Mouse (Mus musculus) hindlimb bud, embryonic 11.5 days (tissue): ENCODE results near the gene Gm28230.

Source experiments
- DNase-seq: peaks from one replicate; pipeline ENCODE4 v3.0.0-alpha.2; 2012; ENCODE audit warnings: low read depth, low spot score; ENCODE audit errors: extremely low spot score

The Gm28230 gene

DNA sequence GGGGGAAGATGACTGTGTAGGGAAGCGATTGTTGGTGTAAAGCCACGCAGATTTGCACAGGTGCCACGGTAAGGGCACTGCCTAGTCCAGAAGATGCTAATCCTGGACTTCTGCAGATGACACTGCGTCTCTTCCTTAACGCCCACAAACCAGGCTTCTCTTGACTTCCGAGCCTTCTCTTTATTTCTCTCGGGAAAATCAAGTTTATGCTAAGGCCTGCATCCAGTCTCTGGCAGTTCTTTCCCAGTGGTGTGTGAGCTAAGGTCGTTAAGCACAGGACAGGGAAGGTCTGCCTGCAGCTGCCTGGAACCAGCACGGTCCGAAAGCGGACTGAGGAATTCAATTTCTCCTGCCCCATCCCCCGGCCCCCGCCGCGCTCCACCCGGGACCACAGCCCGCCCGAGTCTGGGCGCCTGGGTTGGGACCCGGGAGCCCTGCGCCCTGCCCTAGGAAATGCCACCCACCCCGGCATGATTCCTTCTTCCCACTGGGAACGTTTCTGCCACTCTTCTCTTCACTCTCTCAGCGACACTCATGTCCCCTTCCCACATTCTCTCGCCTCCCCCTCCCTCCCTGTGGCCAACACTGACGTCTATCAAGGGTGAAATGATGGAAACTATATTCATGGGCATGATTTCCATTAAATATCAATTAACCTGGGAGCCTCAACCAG, 22.7 kb upstream of the Gm28230 start:
- DNase-seq: no peak

DNA sequence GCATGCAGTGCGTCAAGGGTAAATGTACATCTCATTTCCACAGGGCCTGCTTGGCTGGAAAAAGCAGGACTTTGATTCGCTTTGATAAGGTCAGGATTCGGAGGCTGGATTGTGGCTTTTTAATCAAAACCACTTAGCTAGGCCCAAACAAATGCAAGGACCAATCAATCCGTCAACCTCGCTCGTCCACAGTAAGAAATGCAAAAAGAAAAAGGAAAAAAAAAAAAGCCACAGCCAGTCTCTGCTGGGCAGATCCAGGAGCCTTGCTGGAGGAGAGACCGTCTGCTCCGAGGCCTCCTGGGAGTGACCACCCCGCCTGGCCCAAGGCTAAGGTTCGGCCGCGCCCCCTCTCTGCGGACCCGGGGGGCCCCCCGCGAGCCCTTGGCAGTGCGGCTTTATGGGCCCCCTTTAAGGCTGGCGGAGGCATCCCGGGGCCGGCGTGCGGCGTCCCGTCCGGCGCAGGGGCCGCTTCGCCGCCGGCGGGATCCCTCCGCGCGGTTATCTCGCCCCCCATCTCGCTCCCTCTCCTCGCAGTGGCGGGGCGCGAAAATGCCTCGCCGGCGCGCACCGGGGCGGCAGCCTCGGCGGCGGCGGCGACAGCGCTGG, 22.0 kb upstream of the Gm28230 start, which contains the start of gene Hoxd8:
Gene Hoxd8 (plus strand): TSS at position 223 of the 606 bp plus-strand sequence.
- DNase-seq: no peak

DNA sequence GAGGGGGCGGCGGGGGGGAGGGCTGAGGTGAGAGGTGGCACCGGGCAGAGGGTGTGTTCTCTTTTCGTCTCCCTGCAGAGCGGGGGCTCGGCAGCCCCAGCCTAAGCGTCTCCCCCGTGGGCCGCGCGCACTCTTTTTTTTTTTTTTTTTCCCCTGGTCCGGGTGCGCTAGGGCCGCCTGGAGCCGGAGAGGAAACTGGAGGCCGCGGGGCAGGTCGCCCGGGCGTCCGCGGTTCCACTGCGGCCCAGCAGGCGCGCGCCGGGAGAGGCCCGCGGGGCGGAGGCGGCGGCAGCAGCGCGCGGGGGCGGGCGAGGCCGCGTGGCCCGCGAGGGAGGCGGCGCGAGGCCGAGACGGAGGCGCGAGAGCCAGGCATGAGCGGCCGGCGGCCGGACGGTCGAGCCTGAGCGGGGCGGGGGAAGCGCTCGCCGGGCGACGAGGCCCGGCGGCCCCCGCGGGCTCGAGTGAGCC, 21.5 kb upstream of the Gm28230 start:
- DNase-seq: no peak

DNA sequence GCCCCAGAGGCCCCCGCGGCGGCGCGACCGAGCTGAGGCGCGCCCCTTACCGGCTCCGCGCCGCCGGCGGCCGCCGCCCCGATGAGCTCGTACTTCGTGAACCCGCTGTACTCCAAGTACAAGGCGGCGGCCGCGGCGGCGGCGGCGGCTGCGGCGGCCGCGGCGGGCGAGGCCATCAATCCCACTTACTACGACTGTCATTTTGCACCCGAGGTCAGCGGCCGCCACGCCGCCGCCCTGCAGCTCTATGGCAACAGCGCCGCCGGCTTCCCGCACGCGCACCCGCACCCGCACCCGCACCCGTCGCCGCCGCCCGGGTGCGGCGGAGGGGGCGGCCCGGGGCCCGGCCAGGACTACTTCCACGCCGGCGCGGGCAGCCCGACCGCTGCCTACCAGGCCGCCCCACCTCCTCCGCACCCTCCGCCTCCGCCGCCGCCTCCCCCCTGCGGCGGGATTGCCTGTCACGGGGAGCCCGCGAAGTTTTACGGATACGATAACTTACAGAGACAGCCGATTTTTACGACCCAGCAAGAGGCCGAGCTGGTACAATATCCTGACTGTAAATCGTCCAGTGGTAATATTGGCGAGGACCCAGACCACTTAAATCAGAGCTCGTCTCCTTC, 20.9 kb upstream of the Gm28230 start:
- no peak for DNase-seq

DNA sequence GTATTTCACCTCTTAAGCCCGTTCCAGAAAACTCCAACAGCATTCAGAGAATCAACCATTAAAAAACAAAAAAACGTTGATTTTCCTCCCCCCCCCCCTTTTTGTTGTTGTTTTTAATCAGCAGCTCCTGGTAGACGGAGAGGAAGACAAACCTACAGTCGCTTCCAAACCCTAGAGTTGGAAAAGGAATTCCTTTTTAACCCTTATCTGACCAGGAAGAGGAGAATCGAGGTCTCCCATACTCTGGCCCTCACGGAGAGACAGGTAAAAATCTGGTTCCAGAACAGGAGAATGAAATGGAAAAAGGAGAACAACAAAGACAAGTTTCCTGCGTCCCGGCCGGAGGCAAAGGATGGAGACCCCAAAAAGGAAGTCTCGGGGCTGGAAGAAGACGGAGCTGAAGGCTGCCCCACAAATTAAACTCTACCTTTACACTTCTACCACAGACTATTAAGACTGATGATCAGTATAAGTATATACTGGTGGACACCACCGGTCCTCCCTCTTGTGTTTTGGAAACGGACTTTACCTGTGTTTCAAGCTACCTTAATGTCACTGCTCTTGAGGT, 20.1 kb upstream of the Gm28230 start:
- DNase-seq: no peak

DNA sequence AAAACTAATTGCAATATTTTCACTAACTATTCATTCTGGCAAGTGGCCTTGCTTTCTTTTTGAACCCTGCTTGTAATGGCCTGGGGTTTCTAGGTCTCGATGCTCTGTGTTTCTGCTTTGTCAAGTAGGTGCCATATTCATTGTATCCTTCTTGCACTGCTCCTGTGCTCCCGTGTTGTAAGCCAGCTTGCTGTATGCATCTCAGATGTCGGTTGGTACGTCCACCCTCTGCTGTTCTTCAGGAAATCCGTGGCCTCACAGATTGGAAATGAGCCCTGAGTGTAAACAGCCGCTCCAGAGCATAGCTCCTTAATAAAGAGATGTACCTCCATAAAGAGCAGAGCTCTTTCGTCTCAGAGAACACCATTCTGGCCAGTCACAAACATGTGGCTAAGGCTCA, 18.9 kb upstream of the Gm28230 start:
- no peak for DNase-seq

DNA sequence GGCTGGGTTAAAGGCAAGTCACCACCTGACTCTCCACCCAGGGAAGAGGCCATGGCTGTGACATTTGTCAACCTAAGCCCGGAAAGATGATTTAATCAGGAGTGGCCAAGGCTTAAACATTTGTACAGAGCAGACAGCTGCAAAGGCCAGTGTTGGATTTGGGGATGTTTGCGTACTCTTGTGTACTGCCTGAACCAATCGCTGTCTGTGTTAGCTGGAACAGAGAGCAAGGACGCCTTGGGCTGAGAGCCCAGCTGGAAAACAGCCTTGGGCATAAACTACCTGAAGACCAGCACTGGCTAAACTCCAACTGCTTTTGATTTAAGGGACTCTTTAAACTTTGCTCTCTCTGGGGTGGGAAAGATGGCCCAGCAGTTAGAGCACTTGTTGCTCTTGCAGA, 17.9 kb upstream of the Gm28230 start:
- no peak for DNase-seq

DNA sequence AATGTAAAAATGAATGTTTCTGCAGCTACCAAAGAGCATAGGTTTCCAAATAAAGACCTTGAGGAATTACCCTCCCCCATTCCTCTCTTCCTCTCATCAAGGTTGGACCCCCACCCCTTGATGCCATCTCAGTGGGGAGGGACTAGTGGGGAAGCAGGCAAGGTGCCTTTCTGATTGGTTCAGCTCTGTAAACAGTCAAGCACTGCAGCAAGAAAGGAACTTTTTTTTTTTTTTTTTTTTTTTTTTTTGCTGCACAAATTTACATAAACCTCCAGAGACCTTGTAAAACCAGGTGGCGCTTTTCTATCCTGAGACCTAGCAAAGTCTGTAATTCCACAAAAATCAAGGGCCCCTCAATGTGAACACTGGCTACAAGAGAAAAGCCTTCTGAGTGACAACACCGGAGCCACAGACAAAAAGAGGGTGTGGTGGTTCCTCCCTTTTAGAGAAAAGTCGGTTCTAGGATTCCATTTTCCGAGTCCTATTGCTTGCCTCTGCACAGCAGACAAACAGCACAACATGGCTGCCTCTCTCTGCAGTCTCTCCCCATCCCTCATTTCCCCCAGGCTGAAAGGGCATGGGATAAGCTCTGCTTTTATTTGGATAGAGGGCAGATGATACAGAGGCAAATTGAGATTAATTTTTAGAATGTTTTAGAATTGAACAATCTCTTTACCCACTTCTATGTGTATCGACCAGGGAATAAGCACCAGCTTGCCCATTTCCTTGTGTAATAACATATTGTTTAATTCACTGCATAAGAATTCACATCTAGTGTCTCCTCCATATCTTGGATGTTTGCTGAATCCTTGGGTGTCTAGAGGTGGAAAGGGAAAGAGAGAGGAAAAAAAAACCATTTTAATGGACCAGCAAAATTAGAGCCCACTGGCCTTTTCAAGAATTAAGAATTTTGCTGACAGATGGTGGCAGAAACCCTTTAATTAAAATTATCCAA, 16.8 kb upstream of the Gm28230 start:
- no peak for DNase-seq

DNA sequence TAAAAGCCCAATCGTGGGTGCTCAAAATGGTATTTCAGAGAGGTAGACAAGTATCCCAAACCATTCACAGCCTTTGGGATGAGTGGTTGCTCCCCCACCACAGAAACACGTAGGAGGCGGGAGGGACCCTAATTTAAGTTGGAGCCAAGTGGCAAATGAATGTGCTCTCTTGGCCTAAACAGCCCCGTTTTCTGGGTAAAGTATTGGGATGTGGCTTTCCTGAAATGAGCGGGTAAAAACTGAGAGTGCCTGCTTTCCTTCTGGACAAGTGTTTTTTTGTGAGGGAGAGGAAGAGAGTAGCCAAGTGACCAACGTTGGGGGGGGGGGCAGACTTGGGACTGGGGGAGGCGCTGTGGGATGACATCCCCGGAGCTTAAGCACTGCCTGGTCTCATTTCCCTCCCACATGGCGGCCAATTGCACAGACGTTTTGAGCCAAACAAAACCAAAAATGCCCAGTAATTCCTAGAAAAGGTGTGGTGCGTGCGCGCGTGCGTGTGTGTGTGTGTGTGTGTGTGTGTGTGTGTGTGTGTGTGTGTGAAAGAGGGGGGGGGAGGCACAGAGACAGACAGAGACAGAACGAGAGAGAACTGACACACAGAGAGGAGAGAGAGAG, 15.5 kb upstream of the Gm28230 start:
- DNase-seq: no peak

DNA sequence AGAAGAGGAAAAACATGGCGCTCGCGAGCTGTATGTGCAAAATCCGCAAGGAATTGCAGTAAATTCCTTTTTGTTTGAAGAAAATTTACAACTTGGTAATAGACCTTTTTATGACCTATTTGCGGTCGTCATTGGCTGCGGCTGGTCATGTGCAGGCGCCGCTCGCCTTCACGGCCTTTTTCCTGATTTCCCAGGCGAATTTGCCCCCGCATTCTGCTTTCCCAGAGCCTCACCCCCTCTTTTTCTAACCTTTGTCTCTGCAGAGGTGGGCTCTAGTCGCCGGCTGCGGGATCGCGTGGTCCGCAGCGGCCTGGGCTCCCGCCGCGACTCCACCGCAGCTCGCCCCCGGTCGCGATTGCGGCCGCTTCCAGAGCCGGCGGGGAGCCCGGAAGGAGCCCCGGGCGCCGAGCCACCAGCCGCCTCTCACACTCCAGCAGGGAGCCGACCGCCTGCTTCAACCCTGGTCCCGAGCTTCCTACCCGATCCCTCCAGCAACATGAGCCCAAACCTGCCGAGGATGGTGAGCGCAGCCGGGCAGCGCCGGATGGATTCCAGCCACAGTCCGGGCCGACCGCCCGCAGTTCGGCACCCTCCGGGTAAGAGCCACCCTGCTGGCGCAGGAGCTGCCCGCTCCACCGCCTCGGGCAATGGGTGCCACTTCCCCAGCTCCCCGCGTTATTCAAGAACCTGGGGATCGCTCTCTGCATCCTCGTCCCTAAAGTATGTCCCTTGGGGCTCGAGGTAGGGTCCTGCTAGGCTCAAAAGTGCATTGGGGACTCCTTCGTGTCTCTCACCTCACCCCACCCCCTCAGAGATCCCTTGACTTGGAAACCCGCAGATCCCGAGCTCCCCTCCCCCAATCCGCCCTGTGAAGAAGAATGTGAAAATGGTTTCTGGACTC, 14.6 kb upstream of the Gm28230 start, which contains the start of the genes Hoxd3 and Hoxd4:
Gene Hoxd3 (plus strand): TSS at position 207 of the 901 bp plus-strand sequence.
Gene Hoxd4 (plus strand): TSS at position 209 of the 901 bp plus-strand sequence.
- no peak for DNase-seq

DNA sequence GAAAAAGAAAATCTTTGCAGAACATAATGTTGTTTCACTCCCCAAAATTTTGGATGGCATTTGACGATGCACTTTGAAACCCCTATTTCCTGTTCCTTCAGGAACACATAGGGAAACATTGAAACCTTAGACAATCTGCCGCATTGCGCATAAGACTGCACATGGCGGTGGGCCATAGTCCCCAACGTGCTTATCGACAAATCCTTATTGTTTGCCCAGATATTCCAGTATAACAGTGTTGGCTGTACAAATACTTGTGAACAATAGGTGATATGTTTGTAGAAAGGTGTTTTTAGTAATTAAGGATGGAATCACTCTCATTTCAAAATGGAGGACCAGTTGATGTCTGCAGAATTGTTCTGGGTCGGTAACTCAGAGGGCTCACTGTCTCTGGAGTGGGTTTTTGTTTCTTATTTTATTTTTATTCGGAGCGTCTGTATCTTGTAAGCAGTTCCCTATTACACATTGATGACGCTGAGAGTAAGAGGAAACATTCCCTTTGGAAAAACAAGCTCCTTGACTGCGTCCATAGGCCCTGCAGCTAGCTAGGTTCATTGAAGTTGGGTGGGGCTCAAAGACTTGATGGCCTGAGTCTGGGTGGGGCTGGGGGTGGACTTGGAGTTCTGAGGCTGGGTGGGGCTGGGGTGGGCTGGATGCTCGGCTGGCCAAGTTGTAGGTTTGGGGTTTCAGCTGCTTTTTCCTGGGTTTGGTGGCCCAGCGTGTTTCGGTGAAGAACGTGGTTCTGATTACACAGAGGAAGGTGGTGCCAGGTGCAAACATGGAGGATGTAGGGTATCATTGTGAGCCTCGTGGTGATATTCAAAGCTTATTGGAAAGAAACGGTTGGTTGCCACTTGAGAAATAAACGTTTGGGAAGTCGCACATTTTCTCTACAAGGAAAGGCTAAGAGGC, 13.0 kb upstream of the Gm28230 start:
- no peak for DNase-seq

DNA sequence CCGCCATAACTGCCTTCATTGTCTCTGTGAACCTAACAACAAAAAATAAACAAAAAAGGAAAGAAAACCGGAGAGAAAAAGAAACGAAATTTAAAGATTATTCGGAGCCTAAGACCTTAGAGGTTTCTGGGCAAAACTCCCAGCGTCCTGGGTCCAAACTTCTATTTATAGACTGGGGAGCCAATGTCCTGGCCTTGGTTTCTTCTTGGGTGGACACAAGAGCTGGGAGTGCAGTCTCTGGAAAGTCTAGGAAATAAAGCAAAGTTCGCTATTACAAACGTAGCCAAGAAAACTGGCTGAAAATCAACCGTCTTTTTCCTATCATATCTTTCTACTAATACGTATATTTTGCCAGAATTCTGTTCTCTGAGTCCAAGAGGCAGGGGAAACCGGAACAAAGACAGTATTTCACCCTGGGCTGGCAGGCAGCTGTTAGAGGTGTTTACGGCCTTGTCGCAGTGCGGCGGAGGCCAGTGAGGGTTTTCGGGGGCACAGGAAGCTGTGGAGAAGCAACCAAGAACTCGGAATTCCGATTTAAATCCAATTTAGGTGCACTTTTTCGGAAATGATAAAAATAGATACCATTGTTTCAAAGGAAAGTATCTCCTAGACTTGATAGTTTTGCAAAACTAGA, 12.3 kb upstream of the Gm28230 start:
- DNase-seq: no peak

DNA sequence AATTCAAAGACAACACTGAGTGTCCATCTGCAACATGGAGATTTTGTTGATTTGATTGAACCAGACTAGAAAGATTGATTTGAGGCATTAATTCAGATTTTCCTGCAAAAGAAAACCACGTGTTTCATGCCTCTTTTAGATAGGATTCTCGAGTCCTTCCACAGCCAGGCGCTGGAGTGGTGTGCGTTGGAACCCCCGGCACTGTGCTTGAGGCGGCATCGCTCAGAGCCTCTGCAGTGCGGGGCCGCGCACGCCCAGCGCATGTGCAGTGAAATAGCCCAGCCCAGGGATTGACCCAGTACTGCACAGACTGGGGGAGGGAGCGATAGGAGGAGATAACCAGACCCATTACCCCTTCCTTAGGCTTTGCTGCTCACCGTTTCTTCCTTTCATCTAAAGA, 11.6 kb upstream of the Gm28230 start:
- DNase-seq: no peak

DNA sequence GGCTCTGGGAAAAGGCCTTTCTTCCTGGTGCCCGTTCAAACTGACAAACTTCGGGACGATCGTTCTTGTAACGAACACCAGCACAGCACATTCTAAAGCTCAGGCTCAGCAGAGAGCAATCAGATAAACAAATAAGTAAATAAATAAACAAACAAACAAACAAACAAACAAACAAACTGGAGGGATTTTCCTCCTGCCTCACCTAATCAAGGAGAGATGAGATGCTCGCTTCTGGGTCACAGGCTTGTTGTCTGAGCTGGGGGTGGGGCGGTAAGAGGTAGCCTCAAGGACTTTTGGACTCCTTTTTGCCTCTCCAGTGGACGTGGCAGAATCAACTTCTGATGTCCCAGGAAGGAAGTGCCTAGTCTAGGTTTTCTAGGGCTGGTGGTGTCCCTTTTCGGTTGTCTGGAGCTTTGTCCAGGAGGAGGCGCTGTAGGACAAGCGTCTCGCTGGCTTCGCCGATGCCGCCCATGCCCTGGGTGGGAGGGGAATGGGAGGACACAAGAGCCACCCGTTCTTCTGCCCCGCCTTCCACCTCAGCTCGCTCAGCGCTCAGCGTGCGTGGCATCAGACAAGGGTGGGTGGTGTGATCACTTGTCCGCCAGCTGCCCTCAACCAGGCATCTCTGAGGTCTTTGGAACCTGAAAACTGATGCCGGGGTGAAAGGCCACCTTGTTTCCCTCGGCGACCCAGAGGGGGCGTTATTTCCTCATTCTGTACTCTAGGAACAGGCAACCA, 10.9 kb upstream of the Gm28230 start:
- peak; percentile 94 for DNase-seq

DNA sequence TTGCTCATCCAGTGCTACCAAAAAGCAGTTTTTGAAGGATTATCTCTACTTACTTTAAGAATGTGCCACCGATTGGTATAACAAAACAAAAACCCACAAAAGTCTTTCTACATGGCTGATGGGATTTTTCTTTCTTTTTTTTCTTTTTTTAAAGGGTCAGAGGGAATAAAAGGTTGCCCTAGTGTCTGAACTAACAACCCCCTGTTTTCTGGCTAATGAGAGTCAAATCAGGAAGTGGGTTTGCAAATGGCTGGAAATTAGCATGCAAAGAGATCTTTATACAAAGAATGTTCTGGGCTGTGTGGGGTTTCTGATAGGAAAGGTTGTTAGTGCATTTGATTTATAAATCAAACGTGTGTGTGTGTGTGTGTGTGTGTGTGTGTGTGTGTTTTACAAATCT, 6.1 kb upstream of the Gm28230 start:
- no peak for DNase-seq

DNA sequence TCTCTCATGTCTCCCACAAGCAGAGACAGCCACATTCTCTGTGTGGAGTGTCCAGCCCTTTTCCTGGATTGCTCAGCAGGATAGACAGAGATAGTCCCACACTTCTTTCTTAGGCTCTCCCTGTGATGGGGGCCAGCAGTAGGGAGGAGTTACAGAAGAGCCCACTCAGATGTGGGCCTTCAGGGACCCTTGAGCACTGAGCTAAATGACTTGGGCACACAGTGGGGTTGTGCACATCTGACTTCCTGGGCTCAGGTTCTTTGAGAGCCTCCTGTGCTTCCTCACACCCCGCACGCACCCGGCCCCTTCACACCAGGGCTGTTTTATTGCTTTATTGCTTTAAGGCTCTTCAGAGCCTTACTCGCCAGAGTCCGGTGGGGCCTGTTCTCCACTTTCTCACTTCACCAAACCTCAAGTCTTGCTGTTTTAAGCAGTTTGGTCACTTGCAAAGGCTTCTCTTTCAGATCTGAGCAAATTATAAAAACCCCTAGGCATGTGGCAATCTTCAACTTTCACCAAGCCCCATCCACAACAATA, 5.5 kb upstream of the Gm28230 start:
- DNase-seq: no peak

DNA sequence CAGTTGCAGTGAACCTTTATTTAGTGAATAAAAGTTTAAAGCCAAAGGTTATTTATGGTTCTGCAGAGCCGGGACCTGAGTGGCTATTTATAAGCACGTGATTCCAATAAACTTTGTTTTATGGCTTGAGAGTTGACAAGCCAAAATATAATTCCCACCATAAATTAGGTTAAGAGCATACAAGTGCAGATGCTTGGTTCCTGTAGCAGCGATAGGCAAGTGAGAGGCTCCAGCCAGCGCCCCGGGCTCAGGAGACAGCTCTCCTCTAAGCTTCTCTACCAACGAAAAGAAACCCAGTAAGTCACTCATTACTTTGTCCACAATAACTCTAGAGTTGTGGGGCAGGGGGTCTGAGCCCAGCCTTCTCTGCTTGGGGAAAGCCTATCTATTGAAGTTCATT, 4.6 kb upstream of the Gm28230 start:
- no peak for DNase-seq
